Comparison of ENCODE assay signal across 9 mouse cellular contexts in genomic region chr5:52240540-52240939, GRCm38 (mm10). TPM values are rescaled to one million over a fixed set of nuclear protein-coding genes. Genes with fewer than 3 reads are reported as not detected.
DNase-seq lines count a peak whose midpoint lies in the region; ATAC-seq and TF ChIP-seq lines count a peak whose summit lies in the region.
"Had no signal": no experiment of that assay in that cellular context is flagged by ENCODE, and none has a peak within 500 bp of the region (broad histone marks: within the 10 kb centered on the region; RNA-seq: fewer than 3 reads in every experiment).

No protein-coding gene starts in this region.

- no peak for ATAC-seq in lung, embryonic 14.5 days (ENCODE audit: insufficient read depth)
- no peak for ATAC-seq in hindbrain, embryonic 16.5 days

- TF ChIP-seq EP300 in MEL (IDR thresholded peaks at IDR 0.05; ENCODE audit: low read depth in 1 of 2, low read length in 2 of 2), result no peak

- peak; percentile 48 for TF ChIP-seq CTCF in left cerebral cortex, adult 2 months (IDR thresholded peaks at IDR 0.05)
- peak in 2 of 3 experiments; percentile 49 to 52; a peak in 4 of 6 replicates for TF ChIP-seq CTCF in MEL (IDR thresholded peaks at IDR 0.05 in 2 of 3, conservative IDR thresholded peaks at IDR 0.05 in 1 of 3; ENCODE audit: control insufficient read depth in 1 of 3, insufficient read depth in 1 of 3, low read depth in 2 of 3, low read length in 3 of 3, poor library complexity in 1 of 3, severe bottlenecking in 1 of 3)
- TF ChIP-seq CTCF in lung, embryonic 14.5 days (IDR thresholded peaks at IDR 0.05; ENCODE audit: low read depth), result peak; percentile 57

- TF ChIP-seq POLR2A in MEL (IDR thresholded peaks at IDR 0.05; ENCODE audit: control insufficient read depth in 1 of 2, insufficient read depth in 1 of 2, low read depth in 1 of 2, low read length in 2 of 2, poor library complexity in 1 of 2), result no peak

- H3K4me1 ChIP-seq in MEL (ENCODE audit: control insufficient read depth in 1 of 2, insufficient read depth in 2 of 2, low read length in 2 of 2), result peaks cover 6 to 27% of the 10 kb centered on the region in 2 experiments
- H3K4me1 ChIP-seq in lung, embryonic 14.5 days (ENCODE audit: insufficient read depth), result no peaks in the 10 kb centered on the region
- no peaks in the 10 kb centered on the region for H3K4me1 ChIP-seq in hindbrain, embryonic 16.5 days (ENCODE audit: control insufficient read depth, insufficient read depth, low read depth, low read length)
- H3K4me1 ChIP-seq: stomach, embryonic 15.5 days had no signal

- intact Hi-C loops in left cerebral cortex, adult 2 months (cut with DNase I), result no loop called here
- intact Hi-C loops in left cerebral cortex, postnatal 36 days (cut with DNase I), result no loop called here

- H3K9ac ChIP-seq in MEL (ENCODE audit: control insufficient read depth, low read depth, low read length, poor library complexity, severe bottlenecking), result no peak overlapping the region
- H3K9ac ChIP-seq in lung, embryonic 14.5 days, result no peak overlapping the region
- H3K9ac ChIP-seq in hindbrain, embryonic 16.5 days (ENCODE audit: low read depth, low read length), result no peak overlapping the region
- H3K9ac ChIP-seq: stomach, embryonic 15.5 days had no signal

- no peaks in the 10 kb centered on the region for H3K79me2 ChIP-seq in MEL (ENCODE audit: control insufficient read depth, insufficient read depth, low read length, poor library complexity)

- H3K27ac ChIP-seq in left cerebral cortex, adult 2 months, result no peak overlapping the region
- no peak overlapping the region for H3K27ac ChIP-seq in MEL (ENCODE audit: control insufficient read depth, low read depth, low read length)
- H3K27ac ChIP-seq in lung, embryonic 14.5 days (ENCODE audit: low read depth), result no peak overlapping the region
- no peak overlapping the region for H3K27ac ChIP-seq in hindbrain, embryonic 16.5 days (ENCODE audit: low read depth, low read length)
- H3K27ac ChIP-seq: stomach, embryonic 15.5 days had no signal

- H3K9me3 ChIP-seq in MEL (replicated peaks; ENCODE audit: insufficient read depth, low read length), result no peaks in the 10 kb centered on the region
- H3K9me3 ChIP-seq in lung, embryonic 14.5 days (ENCODE audit: low read depth, low read length), result no peaks in the 10 kb centered on the region
- no peaks in the 10 kb centered on the region for H3K9me3 ChIP-seq in hindbrain, embryonic 16.5 days (ENCODE audit: control insufficient read depth, low read length)
- H3K9me3 ChIP-seq: stomach, embryonic 15.5 days had no signal

- peaks cover 0 to 15% of the 10 kb centered on the region in 2 experiments; a peak in 2 of 4 replicates for H3K36me3 ChIP-seq in MEL (ENCODE audit: control insufficient read depth in 1 of 2, insufficient read depth in 2 of 2, low read length in 2 of 2)
- H3K36me3 ChIP-seq in lung, embryonic 14.5 days (ENCODE audit: insufficient read depth), result no peaks in the 10 kb centered on the region
- H3K36me3 ChIP-seq in hindbrain, embryonic 16.5 days (ENCODE audit: control insufficient read depth, insufficient read depth, low read length), result no peaks in the 10 kb centered on the region
- H3K36me3 ChIP-seq: stomach, embryonic 15.5 days had no signal

- 0% methylated on average over 2 of the region's 2 CpGs for WGBS in lung, embryonic 14.5 days
- 2% methylated on average over 2 of the region's 2 CpGs for WGBS in hindbrain, embryonic 16.5 days

- H3K4me2 ChIP-seq in lung, embryonic 14.5 days, result no peak overlapping the region
- H3K4me2 ChIP-seq in hindbrain, embryonic 16.5 days (ENCODE audit: low read length), result no peak overlapping the region
- H3K4me2 ChIP-seq: stomach, embryonic 15.5 days had no signal

- H3K4me3 ChIP-seq in left cerebral cortex, adult 2 months, result no peak overlapping the region
- no peak overlapping the region for H3K4me3 ChIP-seq in MEL (ENCODE audit: control insufficient read depth in 1 of 2, insufficient read depth in 1 of 2, low read depth in 2 of 2, low read length in 2 of 2)
- no peak overlapping the region for H3K4me3 ChIP-seq in lung, embryonic 14.5 days (ENCODE audit: low read depth, low read length)
- H3K4me3 ChIP-seq in hindbrain, embryonic 16.5 days (ENCODE audit: low read length), result no peak overlapping the region
- H3K4me3 ChIP-seq: stomach, embryonic 15.5 days had no signal

- no peak for DNase-seq in left cerebral cortex, adult 2 months (ENCODE audit: extremely low spot score in 1 of 2, low spot score in 2 of 2)
- no peak for DNase-seq in left cerebral cortex, postnatal 36 days (ENCODE audit: low spot score in 2 of 2)
- DNase-seq in MEL (ENCODE audit: low read depth, low spot score) (no peak), MN1 (ENCODE audit: low spot score) (no peak)
- DNase-seq in c-Kit-positive CD71-positive TER-119-positive erythroid progenitor cells, embryonic 14.5 days (ENCODE audit: low spot score), result peak; percentile 6
- DNase-seq in lung, embryonic 14.5 days, result peak; percentile 30
- DNase-seq in cerebellum, adult 8-10 months, result no peak

- no peaks in the 10 kb centered on the region for H3K27me3 ChIP-seq in MEL (ENCODE audit: control insufficient read depth in 1 of 2, insufficient read depth in 2 of 2, low read length in 2 of 2)
- H3K27me3 ChIP-seq in lung, embryonic 14.5 days (ENCODE audit: insufficient read depth, low read length), result no peaks in the 10 kb centered on the region
- no peaks in the 10 kb centered on the region for H3K27me3 ChIP-seq in hindbrain, embryonic 16.5 days (replicated peaks; ENCODE audit: control insufficient read depth, insufficient read depth, low read length)
- H3K27me3 ChIP-seq: stomach, embryonic 15.5 days had no signal

- peak; percentile 48 for TF ChIP-seq RAD21 in MEL (IDR thresholded peaks at IDR 0.05; ENCODE audit: low read depth, low read length)

TF ChIP-seq in MEL, 35 proteins besides CTCF, POLR2A, EP300 and RAD21:
- no peak for TF ChIP-seq MAFK (IDR thresholded peaks at IDR 0.05; ENCODE audit: borderline replicate concordance, low read depth, low read length)
- TF ChIP-seq NELFE (IDR thresholded peaks at IDR 0.05; ENCODE audit: low read depth, low read length), result no peak
- TF ChIP-seq MAX (IDR thresholded peaks at IDR 0.05; ENCODE audit: low read length), result 0 out of 2 replicates have a peak, but pooled peaks have one; percentile 15
- no peak for TF ChIP-seq TBP (IDR thresholded peaks at IDR 0.05; ENCODE audit: low read depth, low read length)
- TF ChIP-seq MYC (IDR thresholded peaks at IDR 0.05; ENCODE audit: low read depth, low read length), result no peak
- TF ChIP-seq ZC3H11A (IDR thresholded peaks at IDR 0.05; ENCODE audit: low read depth, low read length), result peak; percentile 40
- no peak for TF ChIP-seq MEF2A (IDR thresholded peaks at IDR 0.05; ENCODE audit: extremely low read depth, insufficient replicate concordance, low read depth, low read length, poor library complexity, severe bottlenecking)
- no peak for TF ChIP-seq CHD1 (IDR thresholded peaks at IDR 0.05; ENCODE audit: low read depth, low read length)
- TF ChIP-seq POLR2AphosphoS5 (IDR thresholded peaks at IDR 0.05; ENCODE audit: borderline replicate concordance, low read depth, low read length), result no peak
- TF ChIP-seq CHD2 (IDR thresholded peaks at IDR 0.05; ENCODE audit: low read length), result no peak
- TF ChIP-seq KAT2A (conservative IDR thresholded peaks at IDR 0.05; ENCODE audit: low read depth, low read length), result no peak
- TF ChIP-seq ZMIZ1 (IDR thresholded peaks at IDR 0.05; ENCODE audit: low read depth, low read length), result no peak
- no peak for TF ChIP-seq GATA1 (IDR thresholded peaks at IDR 0.05; ENCODE audit: low read depth, low read length)
- TF ChIP-seq USF1 (IDR thresholded peaks at IDR 0.05; ENCODE audit: low read depth, low read length), result no peak
- TF ChIP-seq NRF1 (IDR thresholded peaks at IDR 0.05; ENCODE audit: insufficient read depth, low read depth, low read length, poor library complexity, severe bottlenecking), result no peak
- TF ChIP-seq ZNF384 (IDR thresholded peaks at IDR 0.05; ENCODE audit: low read depth, low read length), result no peak
- TF ChIP-seq RCOR1 (IDR thresholded peaks at IDR 0.05; ENCODE audit: low read depth, low read length), result no peak
- TF ChIP-seq GABPA (IDR thresholded peaks at IDR 0.05; ENCODE audit: low read depth, low read length), result no peak
- TF ChIP-seq USF2 (IDR thresholded peaks at IDR 0.05; ENCODE audit: borderline replicate concordance in 1 of 2, insufficient read depth in 1 of 2, low read depth in 1 of 2, low read length in 2 of 2), result no peak
- no peak for TF ChIP-seq UBTF (IDR thresholded peaks at IDR 0.05; ENCODE audit: borderline replicate concordance, insufficient read depth, low read depth, low read length)
- peak; percentile 44 for TF ChIP-seq SMC3 (IDR thresholded peaks at IDR 0.05; ENCODE audit: low read depth, low read length)
- no peak for TF ChIP-seq HCFC1 (IDR thresholded peaks at IDR 0.05; ENCODE audit: low read depth, low read length)
- no peak for TF ChIP-seq MYB (IDR thresholded peaks at IDR 0.05; ENCODE audit: low read depth, low read length)
- TF ChIP-seq MXI1 (IDR thresholded peaks at IDR 0.05; ENCODE audit: low read depth, low read length), result no peak

RNA-seq across cellular contexts. Expression of gene Dhx15, which starts 50.2 kb away (rescaled TPM):
- 10 to 100 TPM; 87.9 to 93.0 TPM for total RNA-seq in left cerebral cortex, adult 2 months (2021)
- 10 to 100 TPM; 74.9 to 98.7 TPM for total RNA-seq in left cerebral cortex, postnatal 36 days (2021)
- 153 and 157 TPM in 2 replicates for total RNA-seq in MEL (2012; rRNA removed)
- 100 to 1,000 TPM; 309 to 348 TPM for polyA plus RNA-seq in MEL (2012; ENCODE audit: insufficient read depth in 1 of 2, insufficient read length in 2 of 2, low read depth in 1 of 2, low replicate concordance in 2 of 2, missing spikeins in 1 of 2)
- polyA plus RNA-seq in lung, embryonic 14.5 days (2014; fragmentation: Nextera tagmentation; extraction: Ambion mirVana), result 96.8 and 103 TPM in 2 replicates
- polyA plus RNA-seq in hindbrain, embryonic 16.5 days (2015; fragmentation: Nextera tagmentation; extraction: Ambion mirVana), result 97.6 and 112 TPM in 2 replicates

Comparison
In these comparisons a context has a peak if more than half of its experiments do, and no peak if none do; other contexts are left out.
1. DNase-seq: peak in c-Kit-positive CD71-positive TER-119-positive erythroid progenitor cells, embryonic 14.5 days (single experiment) and lung, embryonic 14.5 days (single experiment); none in left cerebral cortex, adult 2 months (0 of 2), left cerebral cortex, postnatal 36 days (0 of 2), MEL (single experiment), MN1 (single experiment) and cerebellum, adult 8-10 months (single experiment).
2. Peak in every context shown above with its lines, with median percentiles within 50 percentile points of each other: CTCF ChIP-seq.